Mouse (Mus musculus) cerebellum, adult 2 months (tissue): ENCODE measurements around the gene 1300017J02Rik. TPM values are rescaled to one million over a fixed set of nuclear protein-coding genes. Genes with fewer than 3 reads are reported as not detected.
"Not testable (repeated sequence)": the region's sequence is repeated elsewhere in the genome, so short reads cannot be mapped to it uniquely, and the experiment has no call there.

ENCODE experiments used
- DNase-seq, 2 experiments: peaks; one replicate each; pipeline ENCODE4 v3.0.0; 2021
- H3K27ac ChIP-seq: fragments of 200-500 bp; 2 replicates; pipeline ENCODE4 v1.5.1; 2012; ENCODE audit warnings: low read length, control low read depth, inconsistent platforms; ENCODE audit not compliant: insufficient read depth
- H3K27me3 ChIP-seq: fragments of 200-500 bp; 2 replicates; pipeline ENCODE4 v1.6.1; 2012; ENCODE audit warnings: inconsistent platforms, mild to moderate bottlenecking, low read length, moderate library complexity; ENCODE audit not compliant: control insufficient read depth, insufficient read depth
- H3K4me1 ChIP-seq: fragments of 200-500 bp; 2 replicates; pipeline ENCODE4 v1.6.1; 2011; ENCODE audit warnings: low read length; ENCODE audit not compliant: control insufficient read depth, insufficient read depth
- H3K4me3 ChIP-seq: fragments of 200-500 bp; replicated peaks from 2 replicates; pipeline ENCODE3; 2011; ENCODE audit warnings: mild to moderate bottlenecking, low read depth, low read length, control low read depth; ENCODE audit not compliant: insufficient read depth
- CTCF ChIP-seq: fragments of 200-500 bp; IDR thresholded peaks from 2 replicates; pipeline ENCODE4 v1.5.1; 2011; ENCODE audit warnings: low read depth, mild to moderate bottlenecking, control low read depth, low read length, moderate library complexity, borderline replicate concordance; ENCODE audit not compliant: insufficient read depth
- POLR2A ChIP-seq: fragments of 200-500 bp; IDR thresholded peaks from 2 replicates; pipeline ENCODE4 v1.6.1; 2011; ENCODE audit warnings: low read length, control low read depth, borderline replicate concordance; ENCODE audit not compliant: insufficient read depth
- WGBS: fragments of 180-500 bp; shearing (Covaris S2); methylation state at CpG from one replicate; pipeline ENCODE4 v1.1.7; 2018; 5-methylcytosine and 5-hydroxymethylcytosine counted together
- polyA plus RNA-seq: library from polyadenylated mRNA; depleted of rRNA; stranded (reverse); fragments of >200 nt; gene quantifications from 2 replicates; pipeline ENCODE4 v1.2.3, GENCODE M21; 2012; rRNA removed

The 1300017J02Rik gene
- polyA plus RNA-seq, result 0.69 and 0.71 TPM in 2 replicates

- TF ChIP-seq POLR2A (peak; percentile 99), CTCF (no peak)
- Histone ChIP-seq H3K4me1 (no peaks in the 10 kb centered on the region), H3K27me3 (no peaks in the 10 kb centered on the region), H3K4me3 (peak within 1 kb of the TSS; percentile 97), H3K27ac (peak within 1 kb of the TSS; percentile 75)
- under 1% methylated on average over 49 of the region's 49 CpGs for WGBS
- DNase-seq, result peak; percentile 90 to 93
Observed at GRCm38 (mm10) chr9:103304927-103305326, at the start of gene 1300017J02Rik, which contains the start of gene Topbp1. Gene 1300017J02Rik, minus strand, starts transcription at chr9:103305082. Gene Topbp1, plus strand, starts transcription at chr9:103305215.

- 84% methylated on average over 7 of the region's 7 CpGs for WGBS
Observed at GRCm38 (mm10) chr9:103353500-103354260, 48.8 kb upstream of the 1300017J02Rik start.

GRCm38 (mm10) chr9:103348791-103349190, 43.9 kb upstream of the 1300017J02Rik start:
- DNase-seq, result no peak
- no peak for TF ChIP-seq CTCF
- TF ChIP-seq POLR2A, result no peak
- Histone ChIP-seq H3K4me1 (no peaks in the 10 kb centered on the region), H3K27me3 (no peaks in the 10 kb centered on the region; the same call in 1 of the 2 replicates), H3K27ac (no peak overlapping the region), H3K4me3 (no peak overlapping the region)

More at GRCm38 (mm10) chr9:103353500-103354260, 48.8 kb upstream of the 1300017J02Rik start:
- not testable (repeated sequence) for H3K4me1 ChIP-seq, H3K27ac ChIP-seq, DNase-seq, H3K27me3 ChIP-seq, H3K4me3 ChIP-seq

DNA sequence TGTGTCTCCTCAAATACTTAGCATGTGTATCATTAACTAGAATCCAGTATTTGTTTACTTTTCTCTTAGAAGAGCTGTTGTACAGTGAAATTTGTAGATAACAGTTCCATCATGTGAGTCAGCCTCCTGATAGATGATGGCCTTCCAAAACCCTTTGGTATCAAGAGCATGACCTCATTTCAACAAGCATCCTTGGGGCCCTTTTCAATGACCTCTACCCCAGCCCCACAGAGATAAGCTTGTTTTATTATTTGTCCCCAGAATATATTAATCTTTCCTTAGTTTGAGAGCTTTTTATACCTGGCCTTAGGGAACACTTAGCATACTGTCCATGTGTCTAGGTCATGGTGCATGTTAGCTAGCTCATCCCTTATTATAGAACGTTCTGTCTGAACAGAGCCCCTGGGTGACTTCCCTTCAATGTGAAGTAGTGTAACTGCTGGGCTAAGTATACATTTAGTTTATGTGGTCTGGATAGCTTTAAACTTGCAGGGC, 43.2 kb upstream of the 1300017J02Rik start:
- no peak overlapping the region for H3K4me3 ChIP-seq
- WGBS, result 81% methylated on average over 1 of the region's 1 CpGs

DNA sequence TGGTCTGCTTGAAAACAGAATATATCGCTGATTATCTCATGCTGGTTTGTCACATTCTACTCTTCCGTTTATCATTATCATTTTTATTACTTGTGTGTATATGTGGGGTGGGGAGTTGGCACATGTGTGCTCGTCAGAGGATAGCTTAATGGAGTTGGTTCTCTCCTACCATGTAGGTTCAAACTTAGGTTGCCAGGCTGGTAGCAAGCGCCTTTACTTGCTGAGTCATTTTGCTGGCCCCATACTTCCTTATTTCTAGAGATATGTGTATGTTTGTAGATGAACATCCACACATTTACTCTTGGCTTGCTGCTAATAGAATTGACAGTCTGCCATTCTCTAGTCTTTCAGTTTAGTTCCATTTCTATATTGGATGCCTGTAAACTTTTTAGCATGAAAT, 42.2 kb upstream of the 1300017J02Rik start:
- H3K4me1 ChIP-seq, result no peaks in the 10 kb centered on the region
- no peak overlapping the region for H3K27ac ChIP-seq
- WGBS, result 85% methylated on average over 4 of the region's 4 CpGs
- DNase-seq, result no peak
- TF ChIP-seq POLR2A, result no peak
- no peak for TF ChIP-seq CTCF
- H3K4me3 ChIP-seq, result no peak overlapping the region
- no peaks in the 10 kb centered on the region; the same call in 1 of the 2 replicates for H3K27me3 ChIP-seq

More for the DNA sequence above, 43.2 kb upstream of the 1300017J02Rik start:
- Histone ChIP-seq H3K27me3 (no peaks in the 10 kb centered on the region; the same call in 1 of the 2 replicates), H3K27ac (no peak overlapping the region), H3K4me1 (no peaks in the 10 kb centered on the region)
- no peak for TF ChIP-seq CTCF
- no peak for TF ChIP-seq POLR2A
- DNase-seq, result no peak

DNA sequence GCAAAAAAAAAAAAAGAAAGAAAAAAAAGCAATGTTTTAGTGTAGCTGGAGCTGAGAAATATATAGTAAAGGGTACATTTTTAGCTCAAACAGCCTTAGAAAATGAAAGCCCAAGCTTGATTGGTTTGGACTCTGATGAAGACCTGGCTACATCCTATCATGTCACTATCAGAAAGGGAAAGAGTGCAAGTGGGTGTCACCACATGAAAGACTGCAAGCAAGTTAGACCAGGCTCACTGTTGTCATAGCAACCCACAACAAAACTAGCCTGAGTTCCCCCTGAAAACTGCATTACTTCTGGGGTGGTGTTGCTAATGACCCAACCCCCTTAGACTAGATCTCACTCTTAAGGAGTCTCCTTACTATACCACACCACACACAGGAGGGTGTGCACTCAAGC, 32.0 kb upstream of the 1300017J02Rik start:
- TF ChIP-seq CTCF, result no peak
- TF ChIP-seq POLR2A, result no peak
- Histone ChIP-seq H3K4me1 (no peaks in the 10 kb centered on the region), H3K4me3 (no peak overlapping the region), H3K27me3 (no peaks in the 10 kb centered on the region), H3K27ac (no peak overlapping the region)
- no peak for DNase-seq

- Histone ChIP-seq H3K4me1 (no peaks in the 10 kb centered on the region), H3K27ac (no peak overlapping the region), H3K27me3 (no peaks in the 10 kb centered on the region), H3K4me3 (no peak overlapping the region)
- TF ChIP-seq POLR2A (no peak), CTCF (no peak)
- DNase-seq, result no peak
- WGBS, result 86% methylated on average over 6 of the region's 6 CpGs
Observed at GRCm38 (mm10) chr9:103332663-103333062, 27.8 kb upstream of the 1300017J02Rik start.

DNA sequence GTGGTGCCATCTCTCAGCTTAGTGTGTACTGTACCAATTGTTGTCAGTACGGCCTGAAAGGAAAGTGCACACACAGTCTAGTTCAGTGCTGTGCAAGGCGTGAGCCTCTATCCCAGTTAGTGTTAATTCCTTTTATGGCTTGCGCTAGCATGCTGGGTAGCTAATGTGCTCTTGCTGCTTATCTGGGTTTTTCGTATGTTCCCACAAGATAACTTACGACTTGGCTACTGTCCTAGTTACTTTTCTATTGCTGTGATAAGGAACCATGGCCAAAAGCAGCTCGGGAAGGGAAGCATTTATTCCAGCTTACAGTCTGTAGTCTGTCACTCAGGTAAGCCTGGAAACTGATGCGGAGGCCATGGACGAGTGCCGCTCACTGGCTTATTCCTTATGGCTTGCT, 21.6 kb upstream of the 1300017J02Rik start:
- Histone ChIP-seq H3K4me3 (no peak overlapping the region), H3K27ac (no peak overlapping the region), H3K27me3 (no peaks in the 10 kb centered on the region), H3K4me1 (no peaks in the 10 kb centered on the region)
- no peak for DNase-seq
- 92% methylated on average over 9 of the region's 9 CpGs for WGBS
- no peak for TF ChIP-seq POLR2A
- TF ChIP-seq CTCF, result no peak
